ENCODE assay signal across 8 mouse cellular contexts in the genomic region with DNA sequence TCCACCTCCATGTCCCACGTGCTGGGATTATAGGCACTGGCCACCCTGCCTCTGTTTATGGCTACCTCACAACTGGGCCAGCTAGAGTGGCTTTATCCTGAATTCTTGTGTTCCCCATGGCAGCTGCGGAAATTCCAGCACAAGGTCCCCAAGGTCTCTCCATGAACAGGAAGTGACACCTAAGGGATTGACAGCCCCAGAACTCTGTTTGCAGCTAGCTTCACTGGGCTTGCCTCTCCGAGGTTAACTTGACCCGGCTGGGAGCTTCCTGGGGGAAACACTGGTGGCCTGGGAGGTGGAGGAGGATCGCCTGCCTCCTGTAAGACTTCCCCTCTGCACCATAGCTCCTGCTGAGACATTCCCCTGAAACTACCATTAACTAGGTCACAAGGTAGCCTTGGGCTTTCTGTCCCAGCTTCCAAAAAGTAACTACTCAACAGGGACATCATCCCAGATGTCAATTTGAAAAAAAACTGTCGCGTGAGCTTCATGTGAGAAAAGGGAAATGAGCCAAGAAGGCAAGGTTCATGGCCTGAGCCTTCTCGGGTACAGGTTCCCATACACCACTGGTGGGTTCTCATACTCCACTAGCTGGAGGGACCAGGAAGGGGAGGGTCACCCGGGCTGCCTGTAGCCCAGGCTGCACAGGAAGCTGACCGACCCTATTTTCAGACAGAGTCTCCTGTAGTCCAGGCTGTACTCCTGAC. TPM values are rescaled to one million over a fixed set of nuclear protein-coding genes. Genes with fewer than 3 reads are reported as not detected.
A peak's percentile ranks its signal among the peaks of the same experiment; 100 is the strongest.
DNase-seq lines count a peak whose midpoint lies in the region; ATAC-seq and TF ChIP-seq lines count a peak whose summit lies in the region.

No protein-coding gene starts in this region.

- DNase-seq in adrenal gland, postnatal 25 days, result peak; percentile 20
- no peak for DNase-seq in liver, embryonic 14.5 days (ENCODE audit: low read depth in 3 of 3, low spot score in 3 of 3)
- no peak for DNase-seq in right cerebral cortex, postnatal 25 days
- no peak for DNase-seq in layer of hippocampus, adult 11-12 months (ENCODE audit: low spot score)
- no peak for DNase-seq in layer of hippocampus, adult 9-10 months (ENCODE audit: low spot score)

- H3K4me1 ChIP-seq in hindbrain, embryonic 15.5 days (replicated peaks), result peaks cover 16% of the 10 kb centered on the region
- peaks cover 15% of the 10 kb centered on the region in 2 experiments for H3K4me1 ChIP-seq in liver, embryonic 14.5 days (replicated peaks; ENCODE audit: control insufficient read depth in 2 of 2, insufficient read depth in 2 of 2, low read length in 1 of 2)
- H3K4me1 ChIP-seq in stomach, embryonic 15.5 days, result peaks cover 19% of the 10 kb centered on the region; the same call in 1 of the 2 replicates

- H3K27ac ChIP-seq in hindbrain, embryonic 15.5 days (replicated peaks), result peak overlapping the region; percentile 86
- H3K27ac ChIP-seq in liver, embryonic 14.5 days, result no peak overlapping the region
- H3K27ac ChIP-seq in stomach, embryonic 15.5 days, result peak overlapping the region; percentile 88

- peak overlapping the region; percentile 70; the same call in 1 of the 2 replicates for H3K9ac ChIP-seq in hindbrain, embryonic 15.5 days
- peak overlapping the region; percentile 43 for H3K9ac ChIP-seq in liver, embryonic 14.5 days (replicated peaks)
- H3K9ac ChIP-seq in stomach, embryonic 15.5 days, result peak overlapping the region; percentile 23; the same call in 1 of the 2 replicates

- TF ChIP-seq EP300 in liver, embryonic 14.5 days (IDR thresholded peaks at IDR 0.05; ENCODE audit: low read depth), result no peak

- no peaks in the 10 kb centered on the region for H3K36me3 ChIP-seq in hindbrain, embryonic 15.5 days
- H3K36me3 ChIP-seq in liver, embryonic 14.5 days (replicated peaks; ENCODE audit: control insufficient read depth, insufficient read depth, low read depth), result no peaks in the 10 kb centered on the region
- no peaks in the 10 kb centered on the region for H3K36me3 ChIP-seq in stomach, embryonic 15.5 days

- no peak for TF ChIP-seq CTCF in liver, embryonic 14.5 days (IDR thresholded peaks at IDR 0.05; ENCODE audit: low read depth)

- H3K4me2 ChIP-seq in hindbrain, embryonic 15.5 days, result peak overlapping the region; percentile 96
- H3K4me2 ChIP-seq in liver, embryonic 14.5 days (ENCODE audit: low read depth), result peak overlapping the region; percentile 78
- peak overlapping the region; percentile 88 for H3K4me2 ChIP-seq in stomach, embryonic 15.5 days

- WGBS in hindbrain, embryonic 15.5 days, result 42% methylated on average over 10 of the region's 10 CpGs
- 16% methylated on average over 10 of the region's 10 CpGs for WGBS in liver, embryonic 14.5 days (ENCODE audit: insufficient replicate concordance)
- WGBS in stomach, embryonic 15.5 days, result 31% methylated on average over 10 of the region's 10 CpGs

- H3K27me3 ChIP-seq in hindbrain, embryonic 15.5 days, result no peaks in the 10 kb centered on the region
- H3K27me3 ChIP-seq in liver, embryonic 14.5 days (ENCODE audit: control insufficient read depth, insufficient read depth, low read length), result no peaks in the 10 kb centered on the region
- H3K27me3 ChIP-seq in stomach, embryonic 15.5 days (replicated peaks), result no peaks in the 10 kb centered on the region

- H3K9me3 ChIP-seq in hindbrain, embryonic 15.5 days, result no peaks in the 10 kb centered on the region
- H3K9me3 ChIP-seq in liver, embryonic 14.5 days (ENCODE audit: control insufficient read depth, low read length), result no peaks in the 10 kb centered on the region
- H3K9me3 ChIP-seq in stomach, embryonic 15.5 days, result no peaks in the 10 kb centered on the region

- ATAC-seq in erythroblast, adult 5-6 weeks (replicated peaks; ENCODE audit: low FRiP score, poor library complexity, severe bottlenecking), result 0 out of 2 replicates have a peak, but pooled peaks have one; percentile 24
- ATAC-seq in hindbrain, embryonic 15.5 days (ENCODE audit: low FRiP score, low read depth), result no peak
- ATAC-seq in liver, embryonic 14.5 days (ENCODE audit: insufficient read depth), result no peak
- no peak for ATAC-seq in stomach, embryonic 15.5 days (ENCODE audit: insufficient read depth, low FRiP score, low read depth)

- peak overlapping the region; percentile 59 for H3K4me3 ChIP-seq in hindbrain, embryonic 15.5 days
- peak overlapping the region; percentile 51 to 75 for H3K4me3 ChIP-seq in liver, embryonic 14.5 days (ENCODE audit: insufficient read depth in 1 of 2, low read depth in 2 of 2, low read length in 2 of 2)
- H3K4me3 ChIP-seq in stomach, embryonic 15.5 days (replicated peaks), result peak overlapping the region; percentile 53

RNA-seq across cellular contexts. Expression of a gene that starts 8.5 kb away (rescaled TPM):
- 46.6 and 60.4 TPM in 2 replicates for total RNA-seq in adrenal gland, postnatal 25 days (2021)
- total RNA-seq in erythroblast, adult 5-6 weeks (2015; ENCODE audit: low replicate concordance), result 26.7 and 51.0 TPM in 2 replicates
- total RNA-seq in erythroblast, adult 5-6 weeks (2017; ENCODE audit: low replicate concordance), result 14.7 and 23.7 TPM in 2 replicates
- 190 and 194 TPM in 2 replicates for polyA plus RNA-seq in hindbrain, embryonic 15.5 days (2015; fragmentation: Nextera tagmentation; extraction: Ambion mirVana)
- polyA plus RNA-seq in liver, embryonic 14.5 days (2012; rRNA removed), result 68.1 and 102 TPM in 2 replicates
- 180 and 217 TPM in 2 replicates for polyA plus RNA-seq in liver, embryonic 14.5 days (2014; fragmentation: Nextera tagmentation; extraction: Ambion mirVana)
- 257 and 262 TPM in 2 replicates for polyA plus RNA-seq in stomach, embryonic 15.5 days (2015; fragmentation: Nextera tagmentation; extraction: Ambion mirVana)

RNA-seq across cellular contexts. Expression of a gene that starts 12.7 kb away (rescaled TPM):
- total RNA-seq in adrenal gland, postnatal 25 days (2021), result not detected in 2 replicates
- total RNA-seq in erythroblast, adult 5-6 weeks (2015; ENCODE audit: low replicate concordance), result 0.84 TPM in 1 of 2 replicates, not detected in the other
- not detected in 2 replicates for total RNA-seq in erythroblast, adult 5-6 weeks (2017; ENCODE audit: low replicate concordance)
- polyA plus RNA-seq in hindbrain, embryonic 15.5 days (2015; fragmentation: Nextera tagmentation; extraction: Ambion mirVana), result 0.47 and 0.88 TPM in 2 replicates
- not detected in 2 replicates for polyA plus RNA-seq in liver, embryonic 14.5 days (2012; rRNA removed)
- not detected in 2 replicates for polyA plus RNA-seq in liver, embryonic 14.5 days (2014; fragmentation: Nextera tagmentation; extraction: Ambion mirVana)
- polyA plus RNA-seq in stomach, embryonic 15.5 days (2015; fragmentation: Nextera tagmentation; extraction: Ambion mirVana), result 0.09 and 0.10 TPM in 2 replicates

RNA-seq across cellular contexts. Expression of a gene that starts 20.4 kb away (rescaled TPM):
- total RNA-seq in adrenal gland, postnatal 25 days (2021), result 13.9 and 17.8 TPM in 2 replicates
- total RNA-seq in erythroblast, adult 5-6 weeks (2015; ENCODE audit: low replicate concordance), result 0.21 and 0.96 TPM in 2 replicates
- total RNA-seq in erythroblast, adult 5-6 weeks (2017; ENCODE audit: low replicate concordance), result 2.1 and 4.0 TPM in 2 replicates
- 13.8 and 14.9 TPM in 2 replicates for polyA plus RNA-seq in hindbrain, embryonic 15.5 days (2015; fragmentation: Nextera tagmentation; extraction: Ambion mirVana)
- polyA plus RNA-seq in liver, embryonic 14.5 days (2012; rRNA removed), result 1.5 and 1.8 TPM in 2 replicates
- 0.36 and 0.47 TPM in 2 replicates for polyA plus RNA-seq in liver, embryonic 14.5 days (2014; fragmentation: Nextera tagmentation; extraction: Ambion mirVana)
- polyA plus RNA-seq in stomach, embryonic 15.5 days (2015; fragmentation: Nextera tagmentation; extraction: Ambion mirVana), result 2.9 and 3.5 TPM in 2 replicates

RNA-seq across cellular contexts. Expression of a gene that starts 42.2 kb away (rescaled TPM):
- total RNA-seq in adrenal gland, postnatal 25 days (2021), result 2.6 and 3.0 TPM in 2 replicates
- total RNA-seq in erythroblast, adult 5-6 weeks (2015; ENCODE audit: low replicate concordance), result 1.5 and 5.0 TPM in 2 replicates
- 7.5 and 10.9 TPM in 2 replicates for total RNA-seq in erythroblast, adult 5-6 weeks (2017; ENCODE audit: low replicate concordance)
- polyA plus RNA-seq in hindbrain, embryonic 15.5 days (2015; fragmentation: Nextera tagmentation; extraction: Ambion mirVana), result 4.0 and 4.2 TPM in 2 replicates
- polyA plus RNA-seq in liver, embryonic 14.5 days (2012; rRNA removed), result 1.5 and 1.8 TPM in 2 replicates
- 1.3 and 1.7 TPM in 2 replicates for polyA plus RNA-seq in liver, embryonic 14.5 days (2014; fragmentation: Nextera tagmentation; extraction: Ambion mirVana)
- polyA plus RNA-seq in stomach, embryonic 15.5 days (2015; fragmentation: Nextera tagmentation; extraction: Ambion mirVana), result 3.0 and 4.0 TPM in 2 replicates
